Mouse (Mus musculus): ENCODE data around the gene Rtn1.

DNA sequence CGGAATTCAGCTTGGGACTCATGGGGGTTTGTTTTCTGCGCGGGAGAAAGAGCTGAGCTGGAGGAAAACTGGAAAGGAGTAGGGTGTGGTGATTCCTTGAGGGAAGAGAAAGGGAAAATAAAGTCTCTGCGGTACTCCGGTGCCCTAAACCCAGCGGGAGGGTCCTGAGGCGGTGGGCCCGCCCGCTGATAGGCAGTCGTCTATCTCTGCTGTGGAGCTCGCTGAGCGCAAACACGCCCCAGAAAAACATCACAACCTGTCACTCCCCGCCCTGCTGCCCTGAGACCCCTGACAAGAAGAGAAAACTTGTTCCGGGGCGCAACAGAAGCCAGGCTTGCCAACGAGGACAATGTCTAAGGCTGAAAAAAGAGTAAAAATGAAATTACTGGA lies 1.1 kb downstream of the Rtn1 start:
- TF ChIP-seq CTCF (IDR thresholded peaks at IDR 0.05; ENCODE audit: extremely low read depth, insufficient read length, insufficient replicate concordance, low read depth, low read length) (no peak), POLR2A (IDR thresholded peaks at IDR 0.05; ENCODE audit: low read depth, low read length) (no peak)

Measured in small intestine, adult 2 months (tissue).